ENCODE assay signal across 10 mouse cellular contexts in the genomic region with DNA sequence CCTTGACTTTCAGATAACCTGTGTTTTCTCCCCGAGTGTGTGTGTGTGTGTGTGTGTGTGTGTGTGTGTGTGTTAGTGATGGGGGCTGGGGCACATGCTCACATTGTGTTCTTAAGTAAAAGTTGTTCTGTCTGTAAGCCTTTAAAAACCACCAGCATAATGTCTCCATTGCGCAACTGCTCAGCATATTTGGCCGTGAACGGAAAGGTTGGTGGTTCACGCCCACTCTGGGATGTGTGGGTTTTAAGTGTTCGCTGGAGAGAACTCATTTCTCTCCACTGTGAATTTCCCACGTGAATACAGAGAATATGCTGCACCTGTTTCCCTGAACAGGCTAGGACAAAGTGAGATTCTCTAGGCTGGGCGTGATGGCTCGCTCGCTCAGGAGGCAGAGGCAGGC.
DNase-seq lines count a peak whose midpoint lies in the region; ATAC-seq lines count a peak whose summit lies in the region.
"Had no signal": no experiment of that assay in that cellular context is flagged by ENCODE, and none has a peak within 500 bp of the region (broad histone marks: within the 10 kb centered on the region; RNA-seq: fewer than 3 reads in every experiment).

No protein-coding gene starts in this region.

- WGBS in intestine, embryonic 15.5 days = 70% methylated on average over 10 of the region's 10 CpGs
- WGBS in midbrain, embryonic 14.5 days = 90% methylated on average over 10 of the region's 10 CpGs

- H3K36me3 ChIP-seq in intestine, embryonic 15.5 days = 0 out of 2 replicates have a peak, but pooled peaks cover 6% of the 10 kb centered on the region
- H3K36me3 ChIP-seq in midbrain, embryonic 14.5 days (ENCODE audit: control insufficient read depth, insufficient read depth, low read length) = peaks cover 7% of the 10 kb centered on the region

- no peaks in the 10 kb centered on the region for H3K27me3 ChIP-seq in intestine, embryonic 15.5 days (replicated peaks)
- no peaks in the 10 kb centered on the region for H3K27me3 ChIP-seq in midbrain, embryonic 14.5 days (ENCODE audit: control insufficient read depth, insufficient read depth, low read length)
- H3K27me3 ChIP-seq: hindbrain, embryonic 15.5 days had no signal

- peaks cover 9% of the 10 kb centered on the region; the same call in 1 of the 2 replicates for H3K4me1 ChIP-seq in intestine, embryonic 15.5 days (replicated peaks)
- H3K4me1 ChIP-seq in midbrain, embryonic 14.5 days (ENCODE audit: control insufficient read depth, insufficient read depth, low read length) = peaks cover 8% of the 10 kb centered on the region

- peak overlapping the region; percentile 45 for H3K4me2 ChIP-seq in intestine, embryonic 15.5 days (replicated peaks)
- no peak overlapping the region for H3K4me2 ChIP-seq in midbrain, embryonic 14.5 days (ENCODE audit: low read length)

- no peak for ATAC-seq in intestine, embryonic 15.5 days
- ATAC-seq in megakaryocyte progenitor cell, adult 5-6 weeks (replicated peaks; ENCODE audit: poor library complexity) = peak; percentile 40
- ATAC-seq in midbrain, embryonic 14.5 days (ENCODE audit: low FRiP score, low TSS enrichment) = no peak

- H3K27ac ChIP-seq in intestine, embryonic 15.5 days = peak overlapping the region; percentile 22
- no peak overlapping the region for H3K27ac ChIP-seq in midbrain, embryonic 14.5 days (replicated peaks; ENCODE audit: low read depth, low read length)
- H3K27ac ChIP-seq: hindbrain, embryonic 15.5 days; midbrain, embryonic 12.5 days had no signal

- H3K9me3 ChIP-seq in intestine, embryonic 15.5 days = no peaks in the 10 kb centered on the region
- H3K9me3 ChIP-seq in midbrain, embryonic 14.5 days (ENCODE audit: control insufficient read depth, low read length) = no peaks in the 10 kb centered on the region
- H3K9me3 ChIP-seq: hindbrain, embryonic 15.5 days; midbrain, embryonic 12.5 days had no signal

- DNase-seq in adrenal gland, postnatal 14 days = peak; percentile 18
- DNase-seq in adrenal gland, postnatal 4 days (ENCODE audit: low spot score in 2 of 2) = no peak
- DNase-seq in left cerebral cortex, postnatal 36 days (ENCODE audit: low spot score in 2 of 2) = peak; percentile 66 to 74
- no peak for DNase-seq in left cerebral cortex, adult 11 months (ENCODE audit: low spot score)
- no peak for DNase-seq in T-cell, adult 2 months (ENCODE audit: low spot score)
- DNase-seq in midbrain, embryonic 14.5 days = no peak

- intact Hi-C loops in left cerebral cortex, postnatal 36 days (cut with DNase I) = no loop called here

- peak overlapping the region; percentile 25 for H3K4me3 ChIP-seq in intestine, embryonic 15.5 days (replicated peaks)
- no peak overlapping the region for H3K4me3 ChIP-seq in midbrain, embryonic 14.5 days (replicated peaks; ENCODE audit: low read depth, low read length)
- H3K4me3 ChIP-seq: hindbrain, embryonic 15.5 days; midbrain, embryonic 12.5 days had no signal

- no peak overlapping the region for H3K9ac ChIP-seq in intestine, embryonic 15.5 days
- no peak overlapping the region for H3K9ac ChIP-seq in midbrain, embryonic 14.5 days (replicated peaks; ENCODE audit: low read length)
- H3K9ac ChIP-seq: hindbrain, embryonic 15.5 days had no signal

Comparison
In these comparisons a context has a peak if more than half of its experiments do, and no peak if none do; other contexts are left out.
1. DNase-seq: peak in adrenal gland, postnatal 14 days (single experiment) and left cerebral cortex, postnatal 36 days (2 of 2); none in adrenal gland, postnatal 4 days (0 of 2), left cerebral cortex, adult 11 months (single experiment), T-cell, adult 2 months (single experiment) and midbrain, embryonic 14.5 days (single experiment).